Mouse (Mus musculus) E14TG2a.4 (cell line): ENCODE results near the gene Neurl3.

Source experiments
- CTCF ChIP-seq: conservative IDR thresholded peaks from 2 replicates; pipeline ENCODE4 v1.5.1; 2014; ENCODE audit warnings: low read length
- NANOG ChIP-seq: IDR thresholded peaks from 2 replicates; pipeline ENCODE4 v1.6.1; 2014; ENCODE audit warnings: borderline replicate concordance, low read length, mixed read lengths
- POU5F1 ChIP-seq: IDR thresholded peaks from 2 replicates; pipeline ENCODE4 v1.6.1; 2014; ENCODE audit warnings: low read length, borderline replicate concordance

GRCm38 (mm10) chr1:36307121-36307494 lies 32.6 kb upstream of the Neurl3 start:
- TF ChIP-seq CTCF (no peak), NANOG (no peak), POU5F1 (no peak)
